Mouse (Mus musculus): ENCODE data around the gene Duoxa1.

- peak; percentile 29; the same call in 1 of the 2 replicates for TF ChIP-seq CTCF (conservative IDR thresholded peaks at IDR 0.05; ENCODE audit: insufficient read depth, insufficient read length, low read depth, low read length)
- no peak for TF ChIP-seq POLR2A (IDR thresholded peaks at IDR 0.05; ENCODE audit: low read depth, low read length)
Observed at GRCm38 (mm10) chr2:122266407-122267193, 46.9 kb downstream of the Duoxa1 start.
